Mouse (Mus musculus) bone marrow, adult 2 months (tissue): ENCODE results near the gene Olfr986.

Experiments
- CTCF ChIP-seq: fragments of 200-500 bp; IDR thresholded peaks from 2 replicates; pipeline ENCODE4 v1.5.1; 2011; ENCODE audit warnings: low read length, control low read depth; ENCODE audit not compliant: control insufficient read depth, insufficient read depth
- POLR2A ChIP-seq: fragments of 200-500 bp; IDR thresholded peaks from 2 replicates; pipeline ENCODE4 v1.6.1; 2011; ENCODE audit warnings: low read depth, mild to moderate bottlenecking, control low read depth, low read length, borderline replicate concordance; ENCODE audit not compliant: control insufficient read depth

- no peak for TF ChIP-seq CTCF
- no peak for TF ChIP-seq POLR2A
Measured at GRCm38 (mm10) chr9:40180620-40181019, at the start of gene Olfr986.
